Mouse (Mus musculus) neutrophil, adult 5-6 weeks (primary cell): ENCODE data around the gene Ctdspl. TPM values are rescaled to one million over a fixed set of nuclear protein-coding genes. Genes with fewer than 3 reads are reported as not detected.
A peak's percentile ranks its signal among the peaks of the same experiment; 100 is the strongest.

Source experiments
- ATAC-seq: fragments of 151-379, 151-347 bp; 2 replicates; pipeline ENCODE4 v1.8.0; 2017; ENCODE audit warnings: mild to moderate bottlenecking, moderate TSS enrichment; ENCODE audit not compliant: insufficient number of reproducible peaks, poor library complexity, low FRiP score, severe bottlenecking; ENCODE audit errors: extremely low read depth
- total RNA-seq: library from RNA; stranded (forward); fragments of 200-1000 nt; gene quantifications from 2 replicates; pipeline ENCODE4 v1.2.3, GENCODE M21; 2017

The Ctdspl gene
- total RNA-seq, 1 experiment from 2014 or later = 0.35 TPM

GRCm38 (mm10) chr9:118975211-118975671, 49.0 kb downstream of the Ctdspl start:
- no peak; the same call in 1 of the 2 replicates for ATAC-seq

- no peak for ATAC-seq
These were observed 49.5 kb downstream of the Ctdspl start for GRCm38 (mm10) chr9:118975758-118976157.

GRCm38 (mm10) chr9:118976561-118976960, 50.3 kb downstream of the Ctdspl start:
- ATAC-seq = no peak

- ATAC-seq = no peak
These were observed 51.2 kb downstream of the Ctdspl start for GRCm38 (mm10) chr9:118977425-118977824.

- no peak for ATAC-seq
These were observed 54.2 kb downstream of the Ctdspl start for GRCm38 (mm10) chr9:118980411-118980823.

- no peak for ATAC-seq
These were observed 58.6 kb downstream of the Ctdspl start for GRCm38 (mm10) chr9:118984650-118985432.

- no peak for ATAC-seq
These were observed 60.0 kb downstream of the Ctdspl start for GRCm38 (mm10) chr9:118986286-118986685.

GRCm38 (mm10) chr9:118988787-118989580, 62.7 kb downstream of the Ctdspl start:
- ATAC-seq = no peak

GRCm38 (mm10) chr9:118990490-118990889, 64.2 kb downstream of the Ctdspl start:
- no peak for ATAC-seq

- no peak for ATAC-seq
These were observed 65.7 kb downstream of the Ctdspl start for GRCm38 (mm10) chr9:118991750-118992585.

- ATAC-seq = no peak
These were observed 66.3 kb downstream of the Ctdspl start for GRCm38 (mm10) chr9:118992586-118992955.

- no peak for ATAC-seq
These were observed 68.4 kb downstream of the Ctdspl start for GRCm38 (mm10) chr9:118994524-118995227.

- ATAC-seq = no peak
These were observed 69.3 kb downstream of the Ctdspl start for GRCm38 (mm10) chr9:118995539-118995938.

GRCm38 (mm10) chr9:118997241-118997640, 71.0 kb downstream of the Ctdspl start:
- ATAC-seq = no peak

- ATAC-seq = no peak
These were observed 73.9 kb downstream of the Ctdspl start for GRCm38 (mm10) chr9:119000196-119000595.

- peak; percentile 16; the same call in 1 of the 2 replicates for ATAC-seq
These were observed 76.0 kb downstream of the Ctdspl start for GRCm38 (mm10) chr9:119002267-119002666.

GRCm38 (mm10) chr9:119003990-119004702, 77.9 kb downstream of the Ctdspl start:
- no peak for ATAC-seq

- no peak for ATAC-seq
These were observed 78.4 kb downstream of the Ctdspl start for GRCm38 (mm10) chr9:119004703-119005076.
